Mouse (Mus musculus): ENCODE data around the gene Ntm.

Ntm gene

DNA sequence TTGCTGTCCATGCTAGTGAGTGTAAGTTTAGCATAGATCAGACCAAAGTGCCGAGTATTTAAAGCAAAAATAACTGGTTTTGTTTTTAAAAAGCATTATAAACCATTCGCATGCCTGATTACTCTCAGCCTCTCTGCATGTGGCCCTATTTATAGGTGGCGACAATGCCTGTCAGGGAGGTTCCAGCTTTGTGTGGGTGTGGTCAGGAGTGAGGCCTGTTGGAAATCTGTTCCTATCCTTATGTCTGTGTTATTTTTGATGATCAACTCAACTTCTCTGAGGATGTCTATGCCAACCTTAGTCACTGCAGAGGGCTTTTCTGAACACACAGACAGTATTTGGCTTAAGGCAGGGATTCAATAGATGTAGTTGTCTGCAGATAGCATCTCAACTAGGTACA lies 78.9 kb downstream of the Ntm start:
- DNase-seq (ENCODE audit: low spot score), result no peak

DNA sequence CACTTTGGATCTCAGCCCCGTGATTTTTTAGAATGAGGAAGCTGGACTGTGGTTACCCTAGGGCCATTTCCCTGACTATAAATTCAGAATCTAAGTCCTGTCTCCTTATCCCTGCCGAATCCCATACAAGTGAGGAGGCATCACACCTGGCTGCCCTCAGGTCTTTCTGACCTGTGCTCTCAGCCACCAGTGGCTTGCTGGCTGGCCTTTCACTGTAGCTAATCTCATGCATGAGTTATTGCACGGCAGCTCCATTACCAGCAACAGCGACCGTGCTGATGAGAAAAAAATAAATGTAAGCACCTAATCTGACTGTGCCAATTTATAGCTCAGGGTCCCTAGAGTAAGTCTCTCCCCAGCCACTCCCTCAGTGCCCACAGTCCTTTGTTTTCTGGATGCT lies 81.3 kb downstream of the Ntm start:
- no peak for DNase-seq (ENCODE audit: low spot score)

DNA sequence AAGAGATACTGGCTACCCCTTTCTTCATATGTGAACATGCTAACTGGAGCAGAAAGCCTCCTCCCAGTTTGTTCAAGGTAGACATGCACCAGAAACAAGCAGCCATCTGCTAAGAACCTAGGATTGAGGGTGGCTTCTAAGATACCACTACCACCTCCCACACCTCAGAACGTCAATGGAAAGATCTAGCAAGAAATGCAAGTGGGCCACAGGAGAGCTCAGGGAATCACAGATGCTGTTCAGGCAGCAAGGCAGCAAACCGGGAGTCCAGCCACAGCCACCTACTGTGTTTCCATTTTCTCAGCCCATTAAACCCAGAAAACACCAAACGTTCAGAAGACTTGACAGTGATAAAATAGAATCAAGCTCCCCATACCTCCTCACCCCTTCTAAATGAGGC lies 85.4 kb downstream of the Ntm start:
- DNase-seq (ENCODE audit: low spot score), result no peak

DNA sequence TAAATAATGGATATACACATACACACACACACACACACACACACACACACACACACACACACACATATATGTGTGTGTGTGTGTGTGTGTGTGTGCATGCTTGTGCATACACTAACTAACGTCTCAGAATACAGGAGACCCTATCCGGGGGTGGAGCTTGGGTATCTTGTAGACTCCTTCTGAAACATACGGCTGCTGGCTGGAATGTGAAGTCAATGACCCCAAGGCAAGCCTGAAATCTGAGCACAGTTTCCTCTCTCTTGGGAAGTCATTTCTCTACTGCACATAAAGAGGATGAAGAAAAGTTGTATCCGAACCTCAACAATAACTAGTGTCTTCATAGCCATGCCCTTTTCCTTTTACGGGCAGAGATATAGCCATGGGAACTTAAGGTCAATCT lies 95.2 kb downstream of the Ntm start:
- DNase-seq (ENCODE audit: low spot score), result no peak

DNA sequence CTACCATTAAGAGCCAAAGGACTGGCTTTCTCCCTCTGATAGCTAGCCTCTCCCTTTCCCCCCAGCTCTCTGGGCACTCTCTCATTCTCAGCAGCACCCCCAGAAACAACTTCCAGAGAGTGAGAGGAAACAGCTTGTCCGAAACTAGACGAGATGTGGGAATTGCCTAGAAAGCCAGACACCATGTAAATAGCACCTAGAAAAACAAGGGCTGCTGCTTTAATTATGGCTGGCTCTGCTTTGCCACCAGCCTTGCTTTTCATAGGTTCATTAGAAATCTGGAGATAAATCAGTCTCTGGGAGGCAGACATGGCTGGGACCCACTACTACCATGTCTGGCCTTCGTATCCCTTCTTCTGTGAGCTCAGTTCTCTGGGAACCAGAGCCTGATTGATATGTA lies 96.1 kb downstream of the Ntm start:
- DNase-seq (ENCODE audit: low spot score), result no peak

DNA sequence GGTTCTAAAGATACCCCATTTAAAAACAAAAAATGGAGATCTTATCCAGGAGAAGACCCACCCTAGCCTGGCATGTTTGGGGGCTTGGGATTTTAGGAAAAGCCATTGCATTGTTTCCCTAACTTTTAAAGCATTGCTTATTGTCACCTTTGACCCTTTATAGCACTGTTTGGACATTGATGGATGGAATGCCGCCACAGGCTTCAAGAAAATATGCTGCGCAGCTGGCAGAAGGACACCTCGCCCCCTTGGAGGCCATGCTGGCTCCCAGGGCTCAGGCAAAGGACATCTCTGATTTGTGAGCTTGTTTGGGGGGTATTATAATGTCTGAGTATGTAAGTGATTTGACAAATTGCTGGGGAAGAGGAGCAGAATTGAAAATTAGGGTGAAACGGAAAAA lies 96.8 kb downstream of the Ntm start:
- DNase-seq (ENCODE audit: low spot score), result no peak

DNA sequence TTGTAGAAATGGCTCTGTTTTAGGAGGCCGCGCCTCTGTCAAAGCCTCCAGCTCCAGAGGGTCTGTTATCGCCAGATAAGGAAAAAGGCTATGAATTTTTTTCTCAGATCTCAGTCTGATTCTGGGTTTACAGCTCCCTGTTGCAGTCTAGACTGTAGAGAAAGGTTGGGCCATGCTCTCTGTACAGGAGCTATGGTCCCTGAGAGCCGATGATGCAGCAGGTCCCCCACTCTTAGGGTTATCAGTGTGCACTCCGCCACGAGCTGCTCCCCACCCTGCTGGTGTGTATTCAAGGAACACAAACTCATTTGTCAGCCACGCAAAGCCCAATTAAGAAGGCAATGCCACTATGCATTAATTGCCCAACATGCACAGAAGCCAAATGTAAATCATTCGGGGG lies 97.4 kb downstream of the Ntm start:
- DNase-seq (ENCODE audit: low spot score), result no peak

DNA sequence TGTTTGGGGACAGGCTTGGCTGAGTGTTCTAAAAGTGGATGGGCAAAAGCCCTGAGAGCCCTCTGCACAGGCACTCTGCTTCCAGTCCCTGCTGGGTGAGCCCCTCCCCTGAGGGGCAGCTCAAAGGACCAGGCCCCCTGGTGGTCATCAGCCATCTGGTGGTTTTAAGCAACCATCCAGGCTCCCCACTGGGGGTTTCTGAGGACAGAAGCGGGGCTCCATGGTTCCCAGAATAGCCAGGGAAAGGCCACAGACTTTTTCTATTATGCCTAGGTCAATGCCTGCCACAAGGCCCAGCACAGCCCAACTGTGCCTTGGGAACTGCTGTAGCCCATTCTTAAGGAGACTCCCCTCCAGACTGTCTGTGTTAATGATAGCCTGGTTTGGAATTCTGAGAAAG lies 98.1 kb downstream of the Ntm start:
- no peak for DNase-seq (ENCODE audit: low spot score)

DNA sequence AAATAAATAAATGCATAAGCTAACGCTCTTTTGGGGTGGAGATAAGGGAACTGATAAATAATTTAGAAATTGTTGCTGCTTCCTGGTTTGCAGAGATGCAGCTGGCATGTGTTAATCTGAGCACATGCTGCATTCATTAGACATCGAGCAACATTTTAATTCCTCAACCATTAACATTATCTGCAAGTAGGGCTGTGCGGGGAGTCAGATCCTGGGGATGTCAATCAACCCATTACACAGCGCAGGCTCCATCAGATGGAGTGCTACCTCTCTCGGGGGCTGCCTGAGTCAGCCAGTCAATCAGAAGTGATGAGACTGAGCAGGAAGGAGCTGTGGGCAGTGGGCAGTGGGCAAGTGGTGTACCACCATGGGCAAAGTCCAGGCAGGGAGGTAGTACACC lies 100.5 kb downstream of the Ntm start:
- no peak for DNase-seq (ENCODE audit: low spot score)

DNA sequence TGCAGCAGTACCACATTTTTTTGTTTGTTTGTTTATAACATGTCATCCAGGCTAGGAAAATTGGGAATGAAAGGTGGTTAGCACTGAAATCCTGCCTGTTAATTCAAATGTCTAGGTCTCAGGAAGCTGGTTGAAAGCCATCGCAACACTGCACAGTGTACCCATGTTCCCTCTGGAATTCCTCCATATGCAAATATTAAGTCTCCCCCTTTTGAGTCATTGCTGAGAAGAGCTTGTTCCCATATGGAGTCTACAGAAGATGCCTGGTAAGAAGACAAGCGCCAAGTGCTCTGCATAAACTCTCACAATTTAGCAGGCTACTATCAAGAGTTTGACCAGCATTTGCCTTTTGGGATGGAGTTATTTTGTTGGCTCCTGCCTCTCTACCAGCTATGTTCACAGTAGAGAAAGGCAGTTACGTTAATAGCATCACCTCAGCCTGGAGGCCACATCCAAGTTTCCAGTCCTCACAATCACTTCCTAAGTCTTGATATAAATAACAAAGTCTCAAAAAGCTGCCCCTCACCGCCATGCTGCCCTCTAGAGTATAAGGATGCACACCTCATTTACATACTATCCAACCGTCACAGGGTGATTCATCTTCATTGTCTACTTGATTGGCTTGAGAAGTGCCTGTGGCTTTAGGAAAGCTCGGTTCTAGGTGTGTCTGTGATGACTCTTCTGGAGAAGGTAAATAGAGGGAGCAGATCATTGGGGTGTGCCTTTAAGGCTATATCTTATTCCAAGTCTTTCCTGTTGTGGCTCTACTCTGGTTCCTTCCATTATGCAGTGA lies 103.5 kb downstream of the Ntm start:
- no peak for DNase-seq (ENCODE audit: low spot score)

DNA sequence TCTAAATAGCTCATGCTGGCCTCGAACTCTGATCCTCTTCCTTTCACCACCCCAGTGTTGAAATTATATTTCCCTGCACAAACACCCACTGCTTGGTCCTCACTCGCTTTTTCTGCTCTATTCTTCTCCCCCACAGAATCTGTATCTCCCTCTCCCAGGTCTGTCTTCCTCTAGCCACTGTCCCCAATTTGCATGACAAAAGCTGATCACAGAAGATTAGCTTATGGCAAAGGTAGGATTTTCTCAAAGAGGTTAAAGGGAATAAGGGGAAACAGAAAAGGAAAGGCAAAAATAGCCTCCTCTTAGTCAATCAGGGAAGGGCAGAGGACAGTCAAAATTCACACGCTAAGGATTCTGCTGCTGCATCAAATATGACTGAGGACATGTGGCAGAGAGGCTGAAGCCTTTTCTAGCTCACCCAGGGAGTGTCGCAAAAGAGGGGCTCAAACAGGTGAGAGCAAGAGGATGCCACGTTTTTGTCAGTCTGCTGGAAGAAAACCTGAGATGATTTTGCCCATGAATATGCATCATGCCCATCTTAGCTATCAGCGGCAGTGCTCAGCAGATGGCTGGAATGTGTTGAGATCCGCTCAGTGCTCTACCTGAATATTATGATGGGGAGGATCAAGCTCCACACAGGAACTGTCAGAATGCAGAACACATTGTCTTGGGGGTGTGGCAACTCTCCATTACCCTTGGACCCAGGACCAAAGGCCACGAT lies 114.0 kb downstream of the Ntm start:
- DNase-seq (ENCODE audit: low spot score), result no peak

DNA sequence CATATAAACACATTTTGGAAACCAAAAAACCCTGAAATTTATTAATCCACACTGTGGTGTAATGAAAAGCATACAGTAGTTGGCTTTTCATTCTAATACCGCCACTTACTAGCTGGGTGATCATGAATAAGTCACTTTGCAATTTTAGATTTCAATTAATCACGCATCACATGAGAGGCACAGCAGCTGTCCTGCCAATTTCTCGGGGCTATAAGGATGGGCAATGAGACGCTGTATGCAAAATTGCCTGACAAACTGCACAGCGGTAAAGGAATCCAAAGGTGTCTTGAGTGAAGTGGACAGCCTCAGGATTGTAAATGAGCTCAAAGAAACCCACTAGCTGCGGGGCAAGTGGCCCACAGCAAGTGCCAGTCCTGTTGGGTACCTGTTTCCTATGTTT lies 125.6 kb downstream of the Ntm start:
- DNase-seq (ENCODE audit: low spot score), result no peak

DNA sequence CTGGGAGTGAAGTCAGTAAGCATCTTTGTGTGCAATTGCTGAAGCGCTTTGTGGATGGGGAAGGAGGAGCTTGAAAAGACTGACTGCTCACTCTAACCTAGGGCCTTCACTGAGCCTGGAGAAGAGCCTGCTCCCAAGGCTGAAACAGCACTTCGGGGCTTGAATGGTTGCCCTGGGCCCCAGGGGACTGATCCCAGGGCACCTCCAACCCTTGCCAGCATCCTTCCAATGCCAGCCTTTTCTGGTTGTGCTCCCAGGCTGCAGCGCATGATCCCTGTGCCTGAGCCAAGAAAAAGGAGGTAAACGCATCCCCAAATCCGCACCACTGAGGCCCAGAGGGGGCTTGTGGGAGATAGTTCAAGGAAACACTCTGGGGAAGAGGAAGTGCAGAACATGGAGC lies 128.0 kb downstream of the Ntm start:
- DNase-seq (ENCODE audit: low spot score), result no peak

DNA sequence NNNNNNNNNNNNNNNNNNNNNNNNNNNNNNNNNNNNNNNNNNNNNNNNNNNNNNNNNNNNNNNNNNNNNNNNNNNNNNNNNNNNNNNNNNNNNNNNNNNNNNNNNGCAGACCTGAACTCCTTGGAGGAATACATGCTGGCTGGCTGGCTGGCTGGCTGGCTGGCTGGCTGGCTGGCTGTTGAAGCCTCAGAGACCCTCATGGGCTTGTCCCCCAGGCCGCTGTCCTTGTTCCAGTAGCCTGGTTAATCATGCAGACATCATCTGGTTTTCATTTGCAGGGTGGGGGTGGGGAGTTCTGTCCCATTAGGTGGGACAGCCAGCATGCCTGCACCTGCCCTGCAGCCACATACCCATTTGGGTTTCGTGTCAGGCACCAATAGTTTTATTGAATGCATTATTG lies 129.2 kb downstream of the Ntm start:
- no peak for DNase-seq (ENCODE audit: low spot score)

DNA sequence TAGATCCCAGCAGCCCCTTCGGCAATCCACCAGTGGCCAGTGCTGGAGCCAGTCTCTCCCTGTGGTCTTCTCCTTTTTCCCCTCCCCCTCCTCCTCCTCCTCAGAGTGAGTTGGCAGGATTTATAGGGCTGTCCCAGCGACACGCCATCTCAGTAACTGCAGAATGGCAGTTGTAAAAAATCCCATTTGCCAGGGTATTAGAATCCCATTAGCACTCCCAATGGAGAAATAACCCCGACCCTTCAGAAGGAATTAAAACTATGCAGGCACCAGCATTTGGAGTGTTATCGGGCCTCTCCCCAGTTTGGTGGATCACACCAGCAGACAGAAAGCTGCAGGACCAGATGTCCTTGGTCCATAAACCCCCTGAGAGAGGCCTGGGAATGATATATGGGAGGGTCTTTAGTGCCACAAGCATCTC lies 135.7 kb downstream of the Ntm start:
- no peak for DNase-seq (ENCODE audit: low spot score)

DNA sequence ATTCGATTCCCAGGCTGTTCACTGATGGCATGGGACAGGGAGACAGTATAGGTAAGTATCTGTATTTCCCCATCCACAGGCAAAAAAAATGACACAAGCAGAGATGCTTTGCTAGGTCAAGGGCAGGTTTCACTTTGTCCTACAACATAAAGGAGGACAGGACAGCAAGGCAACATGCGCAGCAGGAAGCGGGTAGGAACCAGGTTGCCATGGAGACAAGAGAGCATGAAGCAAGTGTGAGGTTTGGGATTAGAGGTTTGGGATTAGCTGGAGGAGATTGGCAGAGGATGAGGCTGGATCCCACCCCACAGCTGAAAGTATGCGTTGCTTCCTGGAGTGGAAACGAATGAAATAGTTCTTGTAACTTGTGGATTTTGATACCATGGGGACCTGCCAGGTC lies 137.7 kb downstream of the Ntm start:
- DNase-seq (ENCODE audit: low spot score), result no peak

DNA sequence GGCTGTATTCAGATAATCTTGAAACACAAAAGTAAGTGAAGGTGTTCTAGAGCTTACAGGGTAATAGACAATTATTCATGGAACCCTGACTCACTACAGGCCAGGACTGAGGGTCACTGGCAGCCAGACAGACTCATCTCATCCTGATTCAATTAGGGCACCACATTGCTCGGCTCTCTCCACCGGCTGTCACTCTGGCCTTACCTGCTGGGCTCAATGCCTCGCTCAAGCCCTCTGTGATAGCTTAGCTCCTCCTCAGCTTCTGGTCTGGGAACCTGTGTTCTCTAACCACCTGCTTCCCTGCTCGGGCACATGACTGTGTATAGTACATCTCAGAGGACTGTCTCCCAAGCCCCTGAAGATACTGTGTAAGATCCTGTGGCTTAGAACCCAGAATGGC lies 139.2 kb downstream of the Ntm start:
- no peak for DNase-seq (ENCODE audit: low spot score)

DNA sequence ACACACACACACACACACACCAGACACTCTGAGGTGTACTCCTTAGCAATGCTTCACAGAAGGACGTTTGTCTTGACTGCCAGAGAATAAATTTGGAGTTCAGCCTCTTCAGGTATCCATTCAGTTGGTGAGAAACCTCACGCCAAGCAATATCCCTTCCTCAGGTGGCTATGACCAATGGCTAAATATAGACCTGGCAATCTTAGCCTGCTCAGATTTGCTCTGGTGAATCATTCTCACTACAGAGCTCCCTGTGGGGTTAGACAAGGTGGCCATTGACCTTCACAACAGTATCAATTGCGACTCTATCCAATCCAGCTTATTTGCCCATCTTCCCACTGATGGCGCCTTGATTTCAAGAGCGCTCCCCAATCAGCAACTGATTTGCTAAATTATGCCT lies 150.3 kb downstream of the Ntm start:
- no peak for DNase-seq (ENCODE audit: low spot score)

DNA sequence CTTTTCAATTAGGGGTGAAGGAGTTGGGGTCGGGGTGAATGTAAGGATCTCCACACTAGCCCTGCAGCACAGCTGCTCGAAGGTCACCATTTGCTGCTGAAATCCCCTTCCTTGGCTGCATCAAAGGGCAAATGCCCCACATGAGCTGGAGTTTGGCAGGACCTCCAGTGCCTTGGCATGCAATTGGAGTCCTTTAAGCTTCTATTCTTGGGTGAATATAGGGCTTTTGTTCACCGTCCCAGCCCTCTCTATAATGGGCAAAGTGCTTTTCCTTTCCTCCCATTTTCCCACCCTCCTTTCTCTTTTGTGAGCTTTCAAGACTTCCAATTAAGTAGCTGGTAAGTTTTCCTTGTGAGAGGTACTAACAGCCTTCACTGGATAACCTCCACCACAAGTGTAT lies 156.2 kb downstream of the Ntm start:
- DNase-seq (ENCODE audit: low spot score), result no peak

DNA sequence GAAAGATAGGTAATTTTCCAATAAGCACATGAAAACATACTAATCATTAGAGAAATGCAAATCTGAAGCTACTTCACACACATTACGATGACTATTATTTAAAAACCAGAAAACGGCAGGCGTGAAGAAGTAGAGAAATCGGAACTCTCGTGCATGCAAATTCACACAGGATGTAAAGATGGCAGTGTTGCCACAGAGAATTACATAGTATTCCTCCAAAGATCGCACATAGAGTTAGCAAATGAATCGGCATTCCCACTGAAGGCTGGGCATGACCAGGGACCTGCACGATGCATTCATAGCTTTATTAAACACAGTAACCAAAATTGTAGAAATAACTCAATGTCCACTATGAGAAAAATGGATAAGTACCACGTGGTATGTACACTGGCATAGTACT lies 158.5 kb downstream of the Ntm start:
- DNase-seq (ENCODE audit: low spot score), result no peak

DNA sequence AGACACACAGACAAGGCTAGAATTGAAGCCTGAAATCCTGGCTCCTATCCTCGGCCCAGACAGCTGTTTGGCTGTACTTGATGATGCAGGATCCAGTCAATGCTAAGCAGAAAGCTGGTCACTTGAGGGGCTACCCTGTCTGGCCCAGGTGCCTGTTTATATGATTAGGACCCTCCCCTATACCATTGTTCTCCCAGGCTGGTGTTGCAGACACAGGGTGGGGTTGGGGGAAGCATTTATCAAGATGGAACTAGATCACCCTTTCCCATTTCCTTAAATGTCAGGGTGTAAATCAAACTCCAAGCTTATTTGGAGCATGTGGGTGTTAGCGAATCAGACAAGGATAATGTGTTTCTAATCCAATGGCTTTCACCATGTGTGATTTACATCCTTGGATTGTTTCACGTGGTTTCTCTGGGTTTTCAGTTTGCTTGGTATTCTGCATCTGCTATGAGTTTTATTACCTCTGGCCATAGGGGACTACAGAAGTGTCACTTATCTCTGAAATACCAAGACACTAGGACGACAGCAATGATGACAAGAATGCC lies 159.1 kb downstream of the Ntm start:
- DNase-seq (ENCODE audit: low spot score), result no peak

DNA sequence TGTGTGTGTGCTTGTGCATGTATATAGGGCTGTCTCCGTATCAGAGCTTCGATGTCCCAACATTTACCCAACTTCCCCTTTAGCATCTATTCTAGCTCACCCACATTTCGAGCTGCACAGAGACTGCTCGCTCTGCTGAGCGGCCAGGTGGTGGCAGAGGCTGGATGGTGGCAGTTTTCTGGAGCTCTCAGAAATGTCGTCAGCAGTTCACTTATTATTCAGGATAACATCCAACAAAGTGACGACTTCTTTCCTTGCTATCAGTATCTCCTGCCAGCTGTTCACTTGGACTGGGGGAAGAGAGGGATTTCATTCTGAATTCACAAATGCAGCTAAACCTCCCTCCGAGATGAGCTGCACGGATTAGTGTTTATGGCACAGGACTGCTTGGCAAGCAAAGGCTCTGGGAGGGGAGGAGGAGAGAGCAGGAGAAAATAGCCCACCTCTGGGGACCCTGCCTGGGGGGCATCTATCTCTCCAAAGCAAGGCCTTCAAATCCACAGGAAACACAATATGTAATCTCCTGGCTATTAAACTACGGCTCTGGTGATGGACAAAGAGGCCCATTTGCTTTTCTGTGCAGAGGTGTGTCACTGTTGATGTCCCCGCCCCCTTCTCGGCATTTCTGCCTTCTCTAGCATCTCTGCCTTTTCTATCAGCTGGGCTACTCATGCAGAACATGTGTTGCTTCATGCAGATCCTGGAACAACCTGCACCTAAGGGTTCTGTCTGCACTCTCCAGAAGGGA lies 159.8 kb downstream of the Ntm start:
- DNase-seq (ENCODE audit: low spot score), result no peak

All from lung, postnatal 25 days (tissue).